Mouse (Mus musculus) testis, adult 2 months (tissue): ENCODE measurements at regions not wholly inside any gene's neighbourhood (a gene's known extent, or its start where the extent isn't known, plus 50 kb on each side); places are given as distances from the start of the nearest gene placed in this dataset.

ENCODE experiments used
- H3K27ac ChIP-seq: fragments of 200-500 bp; 2 replicates; pipeline ENCODE4 v1.5.1; 2012; ENCODE audit warnings: low read depth, low read length; ENCODE audit not compliant: control insufficient read depth, insufficient read depth
- H3K27me3 ChIP-seq: fragments of 200-500 bp; 2 replicates; pipeline ENCODE4 v1.6.1; 2012; ENCODE audit warnings: mild to moderate bottlenecking, low read length, moderate library complexity; ENCODE audit not compliant: control insufficient read depth, insufficient read depth
- H3K36me3 ChIP-seq: fragments of 200-500 bp; 2 replicates; pipeline ENCODE4 v1.6.1; 2012; ENCODE audit warnings: mild to moderate bottlenecking, low read length; ENCODE audit not compliant: control insufficient read depth, insufficient read depth
- H3K4me1 ChIP-seq: fragments of 200-500 bp; 2 replicates; pipeline ENCODE4 v1.6.1; 2012; ENCODE audit warnings: low read length; ENCODE audit not compliant: control insufficient read depth, insufficient read depth
- H3K4me3 ChIP-seq: fragments of 200-500 bp; 2 replicates; pipeline ENCODE4 v1.5.1; 2012; ENCODE audit warnings: low read depth, mild to moderate bottlenecking, low read length, moderate library complexity, mixed read lengths; ENCODE audit not compliant: control insufficient read depth
- CTCF ChIP-seq: fragments of 200-500 bp; IDR thresholded peaks from 2 replicates; pipeline ENCODE4 v1.5.1; 2012; ENCODE audit warnings: low read depth, mild to moderate bottlenecking, inconsistent platforms, low read length, moderate library complexity; ENCODE audit not compliant: control insufficient read depth, insufficient read depth, insufficient replicate concordance
- POLR2A ChIP-seq: fragments of 200-500 bp; IDR thresholded peaks from 2 replicates; pipeline ENCODE4 v1.6.1; 2012; ENCODE audit warnings: low read depth, mild to moderate bottlenecking, inconsistent platforms, low read length, moderate library complexity; ENCODE audit not compliant: control insufficient read depth

- Histone ChIP-seq H3K27me3 (no peaks in the 10 kb centered on the region), H3K4me3 (no peak overlapping the region), H3K4me1 (no peaks in the 10 kb centered on the region), H3K27ac (no peak overlapping the region), H3K36me3 (no peaks in the 10 kb centered on the region)
- no peak for TF ChIP-seq POLR2A
- no peak for TF ChIP-seq CTCF
Measured at GRCm38 (mm10) chr3:128627696-128628095, 572.0 kb upstream of the Pitx2 start.

- no peaks in the 10 kb centered on the region for H3K36me3 ChIP-seq
- H3K4me1 ChIP-seq: peaks cover 2% of the 10 kb centered on the region; the same call in 1 of the 2 replicates
- H3K4me3 ChIP-seq: no peak overlapping the region
- no peak overlapping the region for H3K27ac ChIP-seq
- TF ChIP-seq POLR2A: no peak
- no peak for TF ChIP-seq CTCF
- H3K27me3 ChIP-seq: no peaks in the 10 kb centered on the region
Measured at GRCm38 (mm10) chr3:128616675-128617074, 583.0 kb upstream of the Pitx2 start.

- Histone ChIP-seq H3K4me3 (no peak overlapping the region), H3K27me3 (no peaks in the 10 kb centered on the region), H3K36me3 (no peaks in the 10 kb centered on the region), H3K4me1 (peaks cover 2% of the 10 kb centered on the region; the same call in 1 of the 2 replicates), H3K27ac (no peak overlapping the region)
- TF ChIP-seq CTCF: no peak
- no peak for TF ChIP-seq POLR2A
Measured at GRCm38 (mm10) chr3:128613657-128614056, 586.0 kb upstream of the Pitx2 start.

- H3K4me3 ChIP-seq: no peak overlapping the region
- H3K27me3 ChIP-seq: no peaks in the 10 kb centered on the region
- H3K36me3 ChIP-seq: no peaks in the 10 kb centered on the region
- no peak for TF ChIP-seq CTCF
- no peak for TF ChIP-seq POLR2A
- no peak overlapping the region for H3K27ac ChIP-seq
- peaks cover 2% of the 10 kb centered on the region; the same call in 1 of the 2 replicates for H3K4me1 ChIP-seq
Measured at GRCm38 (mm10) chr3:128610731-128611130, 588.9 kb upstream of the Pitx2 start.

- Histone ChIP-seq H3K4me1 (peaks cover 1% of the 10 kb centered on the region; the same call in 1 of the 2 replicates), H3K36me3 (no peaks in the 10 kb centered on the region), H3K27ac (no peak overlapping the region), H3K27me3 (no peaks in the 10 kb centered on the region), H3K4me3 (no peak overlapping the region)
- no peak for TF ChIP-seq CTCF
- no peak for TF ChIP-seq POLR2A
Measured at GRCm38 (mm10) chr3:128608694-128609093, 591.0 kb upstream of the Pitx2 start.

GRCm38 (mm10) chr3:128575339-128576129 lies 624.1 kb upstream of the Pitx2 start:
- Histone ChIP-seq H3K27me3 (no peaks in the 10 kb centered on the region), H3K4me1 (no peaks in the 10 kb centered on the region), H3K36me3 (no peaks in the 10 kb centered on the region), H3K27ac (no peak overlapping the region), H3K4me3 (no peak overlapping the region)
- TF ChIP-seq CTCF: no peak
- TF ChIP-seq POLR2A: no peak

GRCm38 (mm10) chr3:128570551-128570950 lies 629.1 kb upstream of the Pitx2 start:
- no peaks in the 10 kb centered on the region for H3K36me3 ChIP-seq
- no peaks in the 10 kb centered on the region for H3K27me3 ChIP-seq
- H3K4me3 ChIP-seq: no peak overlapping the region
- H3K27ac ChIP-seq: no peak overlapping the region
- no peaks in the 10 kb centered on the region for H3K4me1 ChIP-seq
- no peak for TF ChIP-seq POLR2A
- no peak for TF ChIP-seq CTCF
